Mouse (Mus musculus) mouse embryonic stem cell (cell line): ENCODE measurements at regions not wholly inside any gene's neighbourhood (a gene's known extent, or its start where the extent isn't known, plus 50 kb on each side); places are given as distances from the start of the nearest gene placed in this dataset.

Experiments used
- in situ Hi-C, 2 experiments: fragments of 300-500 bp; cut with MboI; formaldehyde crosslinking; loops; 1 replicate in 1 of 2; 3 replicates in 1 of 2; pipeline ENCODE4 v1.14.3; 2019 to 2020; ENCODE audit warnings: low sequenced_read_pairs in 2 of 2, low pct_unique_long_range_greater_than_20kb in 1 of 2, mixed read lengths in 1 of 2; ENCODE audit not compliant: unreplicated experiment in 1 of 2

DNA sequence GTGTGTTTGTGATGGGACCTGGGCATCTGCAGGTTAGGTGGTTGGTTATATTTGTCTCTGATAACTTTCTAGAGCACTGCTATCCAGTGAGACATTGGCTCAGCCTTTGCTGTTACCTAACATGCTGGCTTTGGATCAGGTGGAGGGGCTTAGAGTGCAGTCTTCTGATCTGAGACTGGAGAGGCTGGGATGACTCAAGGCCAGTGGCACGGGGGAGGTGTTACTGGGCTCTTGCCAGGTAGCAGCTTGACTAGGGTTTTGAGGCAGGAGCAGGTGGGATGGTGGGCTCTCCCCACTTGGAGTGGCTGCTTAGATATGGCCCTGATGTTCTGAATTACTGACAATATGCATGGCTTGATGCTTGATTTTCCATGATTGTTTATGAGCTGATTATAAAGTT, 236.0 kb downstream of the Zfp704 start:
- in situ Hi-C loops, result no loop called here

DNA sequence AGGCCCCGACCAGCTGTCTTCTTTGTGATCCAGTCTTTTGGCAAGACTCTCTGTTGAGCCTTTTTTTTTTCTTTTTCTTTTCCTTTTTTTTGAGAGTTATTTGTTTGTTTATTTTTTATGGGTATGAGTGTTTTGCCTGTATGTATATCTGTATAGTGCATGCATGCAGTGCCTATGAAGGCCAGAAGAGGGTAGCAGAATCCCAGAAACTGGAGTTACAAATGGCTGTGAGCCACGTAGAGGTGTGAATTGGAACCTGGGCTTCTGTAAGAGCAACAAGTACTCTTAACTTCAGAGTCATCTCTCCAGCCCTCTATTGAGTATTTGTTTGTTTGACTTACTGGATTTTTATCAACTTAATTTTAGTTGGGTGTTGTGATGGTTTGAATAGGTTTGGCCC, 239.8 kb downstream of the Zfp704 start:
- in situ Hi-C loops, result no loop called here

DNA sequence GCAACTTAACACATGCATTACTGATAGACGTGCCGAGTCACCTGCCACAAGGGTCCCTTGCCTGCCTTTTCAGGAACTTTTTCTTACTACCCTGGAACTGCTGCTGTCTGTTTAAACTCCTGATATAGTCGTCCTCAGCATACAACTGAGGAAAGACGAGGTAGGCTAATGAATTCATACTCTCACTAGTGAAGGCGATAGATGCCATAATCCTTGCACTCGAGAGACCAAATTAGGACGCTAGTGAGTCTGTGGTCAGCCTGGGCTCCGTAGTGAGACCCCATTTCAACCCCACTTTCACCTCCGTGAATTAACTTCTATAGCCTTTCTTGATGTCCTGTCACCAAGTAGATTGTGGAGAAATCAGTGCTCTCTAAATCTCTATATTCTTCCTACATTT, 244.1 kb downstream of the Zfp704 start:
- in situ Hi-C loops, result no loop called here

DNA sequence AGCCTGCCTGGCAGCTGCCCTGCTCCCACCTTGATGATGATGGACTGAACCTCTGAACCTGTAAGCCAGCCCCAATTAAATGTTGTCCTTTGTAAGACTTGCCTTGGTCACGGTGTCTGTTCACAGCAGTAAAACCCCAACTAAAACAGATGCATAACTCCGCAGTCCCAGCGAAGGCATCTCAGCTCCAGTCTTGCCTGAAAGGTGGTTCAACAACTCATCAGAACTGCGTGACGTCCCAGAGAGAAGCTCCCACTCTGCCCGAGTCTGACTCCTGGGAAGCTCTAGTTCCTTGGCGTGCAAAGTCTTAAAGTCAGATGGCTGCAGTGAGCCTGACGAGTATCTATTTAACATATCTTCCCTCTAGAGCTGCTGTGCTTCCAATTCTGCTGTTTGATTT, 250.7 kb downstream of the Zfp704 start:
- in situ Hi-C loops, result loop anchor here in 1 of 2 experiments (10.0 kb wide), 1 partner anchor 284 kb away; no protein-coding TSS in a partner anchor

DNA sequence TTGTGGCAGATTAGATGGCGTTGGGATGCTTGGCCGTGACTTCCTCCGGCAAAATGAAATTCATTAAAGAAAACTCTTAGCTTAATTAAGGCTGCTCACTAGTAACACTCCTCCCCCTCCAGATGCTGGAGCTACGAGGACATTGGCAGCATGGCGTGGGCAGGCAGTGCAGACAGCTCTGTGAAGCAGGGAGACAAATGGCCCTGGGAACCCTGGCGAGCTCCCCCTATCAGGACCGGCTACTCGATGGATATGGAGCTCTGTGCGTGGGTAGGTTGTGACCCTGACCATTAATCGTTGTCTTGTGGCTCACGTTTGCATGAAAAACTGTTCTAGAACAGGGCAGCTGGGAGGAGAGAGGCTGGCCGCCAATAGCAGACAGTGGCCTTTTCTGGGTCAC, 251.8 kb downstream of the Zfp704 start:
- in situ Hi-C loops, result loop anchor here in 1 of 2 experiments (10.0 kb wide), 1 partner anchor 283 kb away; no protein-coding TSS in a partner anchor

DNA sequence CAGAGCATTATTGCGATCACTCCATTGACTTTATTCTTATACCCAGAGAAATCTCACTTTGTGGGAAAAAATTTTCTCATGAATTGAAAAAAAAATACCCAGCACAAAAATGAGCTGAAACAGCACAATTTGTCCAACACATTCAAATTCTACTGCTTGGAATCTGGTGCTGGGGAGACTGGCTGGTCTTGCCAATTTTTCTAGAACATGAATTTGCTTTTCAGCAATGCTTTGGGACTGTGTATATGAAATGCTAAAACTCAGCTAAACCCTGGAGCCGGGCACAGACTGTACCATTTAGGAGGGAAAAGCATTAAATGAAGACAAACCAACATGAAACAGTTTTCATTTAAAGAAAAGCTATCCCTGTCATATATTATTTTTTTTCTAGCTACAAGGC, 252.2 kb downstream of the Zfp704 start:
- in situ Hi-C loops, result loop anchor here in 1 of 2 experiments (10.0 kb wide), 1 partner anchor 283 kb away; no protein-coding TSS in a partner anchor

DNA sequence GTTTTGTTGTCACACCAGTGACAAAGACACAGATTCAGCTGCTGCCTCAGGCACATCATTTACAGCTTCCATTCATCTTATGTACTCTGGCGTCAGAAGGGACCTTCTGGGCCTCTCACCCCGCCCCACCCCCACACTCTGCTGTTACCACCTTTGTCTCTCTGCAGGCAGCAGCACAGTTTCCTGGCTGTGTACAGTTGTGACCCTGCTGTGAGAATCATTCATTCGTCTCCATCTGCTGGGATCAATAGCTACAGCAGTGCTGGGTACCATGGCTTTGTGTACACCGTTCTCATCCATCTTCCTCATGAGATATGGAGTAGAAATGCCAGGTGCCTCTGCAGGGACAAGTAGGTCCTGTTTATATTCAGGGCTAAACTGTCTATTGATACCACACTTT, 254.0 kb downstream of the Zfp704 start:
- in situ Hi-C loops, result loop anchor here in 1 of 2 experiments (10.0 kb wide), 1 partner anchor 281 kb away; no protein-coding TSS in a partner anchor

DNA sequence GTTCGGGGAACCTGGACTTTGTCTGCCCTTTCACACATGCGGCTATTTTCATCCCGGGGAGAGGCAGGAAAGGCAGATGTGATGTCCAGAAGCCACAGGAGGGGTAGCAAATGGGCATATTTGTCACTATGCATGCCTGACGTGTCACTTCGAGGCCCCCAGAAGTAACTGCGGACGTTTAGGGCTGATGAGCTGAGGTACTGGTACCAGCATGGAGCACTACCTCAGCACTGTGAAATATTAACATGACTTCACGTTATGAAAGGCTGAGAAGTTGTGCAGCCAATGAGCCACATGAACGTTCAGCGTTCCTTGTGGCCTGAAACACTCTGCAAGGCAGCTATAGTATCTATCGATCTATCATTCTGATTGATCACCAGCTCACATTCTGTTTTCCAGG, 255.1 kb downstream of the Zfp704 start:
- in situ Hi-C loops, result loop anchor here in 1 of 2 experiments (10.0 kb wide), 1 partner anchor 280 kb away; no protein-coding TSS in a partner anchor

DNA sequence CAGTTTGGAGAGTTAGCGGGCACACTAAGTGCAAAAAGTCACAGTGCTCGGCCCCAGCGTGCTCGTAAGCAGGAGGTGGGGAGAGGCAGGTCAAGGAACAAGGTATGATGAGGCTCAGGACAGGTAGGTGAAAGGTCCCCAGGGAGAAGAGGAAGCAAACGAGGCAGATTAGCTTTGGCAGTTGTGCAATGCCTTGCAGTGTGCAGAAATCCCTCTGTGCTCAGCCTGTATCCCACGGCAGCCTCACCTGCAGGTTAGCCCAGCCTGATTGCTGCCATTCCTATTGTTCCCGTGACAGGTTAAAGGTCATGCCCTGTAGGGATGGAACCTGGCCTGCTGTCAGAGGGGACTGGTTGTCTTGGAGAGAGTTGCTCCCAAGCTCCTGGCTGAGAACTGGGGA, 257.6 kb downstream of the Zfp704 start:
- in situ Hi-C loops, result loop anchor here in 1 of 2 experiments (10.0 kb wide), 1 partner anchor 277 kb away; no protein-coding TSS in a partner anchor

DNA sequence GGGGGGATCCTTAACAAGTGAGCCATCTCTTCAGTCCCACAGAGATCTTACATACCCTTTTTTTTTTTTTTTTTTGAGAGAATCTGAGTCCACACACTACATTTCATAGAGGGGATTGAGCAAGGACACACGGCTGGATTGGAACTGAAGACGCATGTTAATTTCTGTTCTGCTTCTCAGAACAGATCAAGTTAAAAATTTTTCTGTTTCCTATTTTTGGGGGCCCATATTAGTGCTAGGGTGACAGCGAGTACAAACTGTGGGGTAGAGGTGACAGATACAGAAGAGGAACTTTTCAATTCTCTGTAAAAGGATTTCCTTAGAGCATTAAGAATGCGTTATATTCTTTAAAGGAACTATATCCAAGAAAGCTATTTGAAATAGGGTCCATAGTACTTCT, 260.1 kb downstream of the Zfp704 start:
- in situ Hi-C loops, result loop anchor here in 1 of 2 experiments (10.0 kb wide), 1 partner anchor 275 kb away; no protein-coding TSS in a partner anchor

DNA sequence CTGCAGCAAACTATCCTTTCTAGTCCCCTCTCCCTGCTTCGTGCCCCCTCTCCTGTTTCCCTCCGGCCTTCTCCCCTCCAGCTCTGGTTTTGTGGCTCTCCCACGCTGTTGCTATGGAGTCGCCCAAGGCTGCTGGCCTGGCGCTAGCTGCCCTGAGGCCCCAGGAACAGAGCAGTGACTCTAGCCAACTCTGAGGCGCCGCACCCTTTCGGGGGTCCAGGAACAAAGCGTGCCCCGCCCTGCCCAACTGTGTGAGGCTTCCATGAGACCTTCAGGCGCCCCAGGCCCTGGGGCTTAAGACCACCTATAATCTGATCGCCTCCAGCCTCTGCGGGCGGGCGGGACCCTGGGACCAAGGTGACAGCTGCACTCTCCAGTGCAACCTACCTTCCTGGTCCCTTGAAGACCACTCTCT, 262.4 kb downstream of the Zfp704 start:
- in situ Hi-C loops, result no loop called here

DNA sequence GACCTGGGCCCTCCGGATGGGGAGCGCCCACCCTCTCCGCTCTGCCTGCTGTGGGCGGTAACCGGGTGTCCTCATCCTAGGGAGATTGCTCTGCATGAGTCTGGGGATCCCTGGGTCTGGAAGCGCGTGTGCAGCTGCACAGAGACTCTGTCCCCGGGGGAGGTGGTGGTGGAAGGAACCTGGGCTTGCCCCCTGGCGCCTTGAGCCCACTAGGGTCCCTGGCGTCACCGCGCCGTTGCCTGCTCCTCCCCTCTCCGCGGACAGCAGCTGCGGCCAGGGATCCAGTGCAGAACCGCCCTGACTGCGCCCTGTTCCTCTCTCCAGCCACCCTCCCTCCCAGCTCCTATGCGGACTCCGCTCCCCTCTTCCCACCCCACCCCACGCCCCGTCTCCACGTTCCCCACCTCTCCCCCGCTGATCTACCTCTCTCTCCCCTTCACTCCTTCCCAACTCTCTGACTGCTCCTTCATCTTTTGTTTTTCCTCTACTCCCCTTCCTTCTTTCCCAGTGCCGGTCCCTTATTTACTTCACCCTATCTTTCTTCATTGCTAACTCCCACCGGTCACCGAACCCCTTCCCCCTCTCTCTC, 262.9 kb downstream of the Zfp704 start:
- in situ Hi-C loops, result no loop called here

DNA sequence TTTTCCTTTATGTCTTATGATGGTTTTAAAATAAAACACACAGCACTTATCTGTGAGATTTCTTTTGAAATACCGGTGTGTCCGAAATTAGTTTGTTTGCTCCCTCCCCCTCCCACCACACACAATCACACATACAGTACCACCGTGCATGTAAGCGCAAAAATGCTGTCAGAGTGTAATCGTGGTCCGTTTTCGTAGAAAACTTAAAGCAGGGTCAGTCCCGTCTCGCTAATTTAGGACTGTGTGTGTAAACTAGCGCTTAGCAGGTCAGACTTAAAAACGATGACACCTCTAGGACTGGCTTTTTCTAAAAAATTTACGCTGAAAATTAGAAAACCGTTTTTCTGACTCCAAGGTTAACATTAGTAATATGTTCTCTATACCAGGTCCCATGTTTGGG, 263.5 kb downstream of the Zfp704 start:
- in situ Hi-C loops, result no loop called here

DNA sequence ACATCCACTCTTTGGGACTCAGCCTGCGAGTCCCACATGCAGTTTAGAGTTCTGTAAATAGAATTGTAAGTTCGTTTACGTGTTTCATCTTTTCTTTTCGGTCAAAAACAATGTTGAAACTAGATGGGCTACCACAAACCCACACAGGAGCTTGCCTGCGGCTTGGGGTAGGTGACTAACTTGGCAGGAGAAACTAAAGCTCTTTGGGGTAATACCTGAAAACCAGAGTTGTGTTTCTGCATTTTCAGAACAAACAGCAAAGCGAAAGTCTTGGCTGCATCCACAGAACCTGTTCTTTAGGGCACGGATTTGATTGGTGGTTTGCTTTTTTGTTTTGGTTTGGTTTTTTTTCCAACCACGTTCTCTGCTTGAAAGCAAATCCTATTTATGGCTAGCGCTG, 264.0 kb downstream of the Zfp704 start:
- in situ Hi-C loops, result no loop called here

DNA sequence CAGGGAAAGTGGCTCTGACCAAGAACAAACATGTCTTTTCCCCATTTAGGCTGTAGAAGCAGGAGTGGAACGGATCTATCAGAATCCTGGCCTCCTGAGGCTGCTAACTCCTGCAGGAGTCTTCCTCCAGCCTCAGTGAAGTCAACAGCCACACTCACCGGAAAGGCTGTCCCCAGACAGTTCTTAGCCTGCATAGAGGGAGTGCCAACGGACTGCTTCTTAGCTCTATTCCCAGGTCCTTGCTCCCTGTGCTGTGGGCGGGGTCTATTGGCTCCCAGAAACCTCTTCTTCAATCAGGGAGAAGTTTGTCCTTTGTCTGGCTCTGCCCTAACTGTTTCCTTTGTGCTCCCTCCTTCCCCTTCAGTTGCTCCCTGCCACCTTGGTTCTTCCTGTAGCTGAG, 266.3 kb downstream of the Zfp704 start:
- in situ Hi-C loops, result no loop called here

DNA sequence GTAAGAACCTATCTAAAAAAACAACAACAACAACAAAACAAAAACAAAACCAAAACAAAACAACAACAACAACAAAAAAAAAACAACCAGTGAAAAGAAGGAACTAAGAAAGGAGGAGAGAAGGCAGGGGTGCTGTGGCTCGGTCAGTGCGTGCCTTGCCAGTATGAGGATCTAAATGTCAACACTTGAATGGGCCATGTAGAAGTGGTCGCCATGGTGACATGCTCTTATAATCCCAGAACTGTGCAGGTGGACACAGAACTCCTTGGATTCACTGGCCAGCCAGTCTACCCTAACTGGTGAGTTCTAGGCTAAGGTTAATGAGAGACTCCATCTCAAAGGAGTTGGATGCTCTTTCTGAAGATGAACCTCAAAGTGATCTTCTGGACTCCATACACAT, 267.7 kb downstream of the Zfp704 start:
- in situ Hi-C loops, result no loop called here

DNA sequence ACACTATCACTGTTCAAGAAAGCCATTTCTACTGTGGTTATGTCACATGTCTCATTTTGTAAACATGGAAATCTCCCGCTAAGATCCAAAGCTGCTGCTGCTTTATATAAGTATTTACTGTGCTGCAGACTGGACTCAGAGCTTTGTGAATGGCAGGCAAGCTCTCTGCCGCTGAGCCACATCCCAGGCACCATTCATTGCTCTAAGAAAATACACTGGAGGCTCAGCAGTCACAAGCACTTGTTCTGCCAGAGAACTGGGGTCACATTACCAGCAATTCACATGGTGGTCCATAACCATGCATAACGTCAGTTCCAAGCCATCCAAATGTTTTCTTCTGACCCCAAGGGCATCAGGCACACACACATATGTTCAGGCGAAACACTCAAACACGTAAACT, 268.2 kb downstream of the Zfp704 start:
- in situ Hi-C loops, result no loop called here

DNA sequence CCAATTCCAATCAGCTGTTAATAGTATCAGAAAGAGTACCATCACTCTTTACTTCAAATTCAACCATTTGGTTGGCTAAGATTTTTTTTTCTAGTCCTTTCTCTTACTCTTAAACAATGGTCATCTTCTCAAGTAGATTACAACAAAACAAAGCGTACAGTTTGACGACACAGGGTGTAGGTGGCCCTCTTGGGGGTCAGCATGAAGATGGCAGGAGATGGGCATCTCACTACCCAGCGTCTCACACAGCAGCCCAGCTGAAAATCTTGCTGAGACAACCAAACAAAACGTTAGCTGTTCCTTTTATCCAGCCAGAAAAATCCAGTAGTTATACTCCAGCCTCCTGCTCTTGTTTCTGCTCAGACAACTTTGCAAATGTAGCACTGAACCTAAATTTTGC, 268.6 kb downstream of the Zfp704 start:
- in situ Hi-C loops, result no loop called here

DNA sequence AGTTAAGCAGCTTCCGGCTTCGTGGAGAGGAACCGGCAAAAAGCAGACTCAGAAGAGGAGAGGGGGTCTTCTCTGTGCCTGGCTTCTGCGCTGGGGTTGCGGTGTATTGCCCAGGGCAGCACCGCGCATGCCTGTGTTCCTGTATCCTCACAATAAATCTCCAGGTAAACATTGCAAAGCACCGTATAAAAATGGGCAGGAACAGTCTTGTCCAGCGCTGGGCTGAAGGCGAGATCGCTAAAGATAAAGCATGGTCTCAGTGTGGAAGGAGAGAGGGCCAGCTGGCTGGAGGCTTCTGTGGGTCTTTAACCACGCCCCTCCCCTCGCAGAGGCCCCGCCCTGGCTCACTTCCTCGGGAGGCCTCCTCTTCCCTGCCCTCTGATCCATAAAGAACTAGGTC, 269.1 kb downstream of the Zfp704 start:
- in situ Hi-C loops, result no loop called here

DNA sequence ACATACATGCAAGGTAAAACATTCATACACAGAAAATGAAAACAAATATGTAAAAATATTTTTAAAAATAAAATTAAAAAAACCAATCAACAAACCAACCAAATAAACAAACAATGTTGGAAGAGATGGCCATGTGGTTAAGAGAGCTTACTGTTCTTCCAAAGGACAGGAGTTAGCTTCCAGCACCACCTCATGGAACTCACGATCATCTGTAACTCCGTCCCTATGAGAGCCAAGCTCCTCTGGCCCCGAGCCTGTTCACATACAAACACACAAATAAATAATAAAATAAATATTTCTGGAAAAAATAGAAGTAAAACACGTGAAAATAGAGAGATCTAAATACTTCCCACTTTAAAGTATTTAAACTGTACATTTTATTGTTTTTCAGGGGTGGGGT, 269.5 kb downstream of the Zfp704 start:
- in situ Hi-C loops, result no loop called here
